Mouse (Mus musculus) small intestine, adult 2 months (tissue): ENCODE data around the gene Gas2.

ENCODE experiments used
- CTCF ChIP-seq: fragments of 200-500 bp; IDR thresholded peaks from 2 replicates; pipeline ENCODE4 v1.5.1; 2012; ENCODE audit warnings: low read depth, mild to moderate bottlenecking, control low read depth, inconsistent platforms, low read length, moderate library complexity, mixed read lengths; ENCODE audit not compliant: insufficient replicate concordance, insufficient read length; ENCODE audit errors: extremely low read depth
- POLR2A ChIP-seq: fragments of 200-500 bp; IDR thresholded peaks from 2 replicates; pipeline ENCODE4 v1.6.1; 2012; ENCODE audit warnings: low read depth, mild to moderate bottlenecking, control low read depth, inconsistent platforms, low read length, moderate library complexity

DNA sequence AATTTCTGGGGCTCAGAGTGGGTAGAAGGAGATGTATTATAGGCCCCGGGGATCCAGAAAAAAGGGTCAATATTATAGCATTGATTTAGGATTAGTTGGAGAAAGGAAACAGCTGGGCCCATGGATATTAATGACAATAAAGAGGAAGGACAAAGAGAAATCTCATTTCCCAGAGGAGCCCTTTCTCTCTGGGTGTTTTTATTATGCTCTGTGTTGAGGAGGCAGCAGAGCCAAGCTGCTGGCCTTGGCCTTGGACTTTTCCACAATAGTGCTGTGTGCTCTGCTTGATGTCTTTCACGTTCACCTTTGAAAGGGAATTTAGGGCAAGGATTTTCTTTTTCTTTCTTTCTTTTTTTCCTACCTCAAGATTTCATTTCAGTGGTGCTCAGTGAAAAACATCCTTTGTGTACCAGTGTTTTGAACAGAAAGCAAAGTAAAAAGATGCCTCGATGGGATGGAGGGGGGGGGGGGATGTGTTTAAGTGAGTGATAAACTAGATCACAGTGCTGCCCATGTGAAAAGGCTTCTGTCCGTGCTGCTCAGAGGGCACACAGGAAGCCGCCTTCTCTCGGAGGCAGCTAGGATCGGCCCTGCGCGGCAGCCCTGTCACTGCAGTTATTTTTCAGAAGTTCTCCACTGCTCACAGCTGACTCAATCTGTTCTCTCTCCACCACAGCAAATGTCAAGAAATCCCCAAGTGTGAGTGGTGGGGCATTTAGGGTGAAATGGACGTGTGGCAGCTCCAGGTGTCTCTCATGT, 67.1 kb downstream of the Gas2 start:
- TF ChIP-seq CTCF, result no peak
- TF ChIP-seq POLR2A, result no peak
